Mouse (Mus musculus) myocyte (in vitro differentiated cells): ENCODE measurements around the gene Mtf2. TPM values are rescaled to one million over a fixed set of nuclear protein-coding genes. Genes with fewer than 3 reads are reported as not detected.
"Not testable (repeated sequence)": the region's sequence is repeated elsewhere in the genome, so short reads cannot be mapped to it uniquely, and the experiment has no call there.

ENCODE experiments used
- H3K27me3 ChIP-seq: one replicate; pipeline ENCODE4 v1.6.1; 2011; ENCODE audit not compliant: control insufficient read depth, insufficient read depth, insufficient read length
- H3K36me3 ChIP-seq: one replicate; pipeline ENCODE4 v1.6.1; 2011; ENCODE audit not compliant: control insufficient read depth, insufficient read depth
- H3K4me2 ChIP-seq: one replicate; pipeline ENCODE4 v1.6.1; 2011; ENCODE audit warnings: low read depth, control low read depth
- H3K4me3 ChIP-seq: one replicate; pipeline ENCODE4 v1.5.1; 2011; ENCODE audit warnings: mild to moderate bottlenecking, control low read depth, moderate library complexity
- H3K79me2 ChIP-seq: one replicate; pipeline ENCODE4 v1.6.1; 2011; ENCODE audit not compliant: control insufficient read depth, insufficient read depth
- H3ac ChIP-seq: one replicate; pipeline ENCODE4 v1.6.1; 2011; ENCODE audit not compliant: control insufficient read depth, insufficient read length
- CEBPB ChIP-seq: IDR thresholded peaks from 2 replicates; pipeline ENCODE4 v1.6.1; 2011; ENCODE audit warnings: mild to moderate bottlenecking, moderate library complexity; ENCODE audit not compliant: poor library complexity, insufficient read depth, severe bottlenecking
- E2F4 ChIP-seq: IDR thresholded peaks from one replicate; pipeline ENCODE4 v1.6.1; 2011; ENCODE audit warnings: mild to moderate bottlenecking, control low read depth, moderate library complexity; ENCODE audit not compliant: insufficient read depth
- MAX ChIP-seq: IDR thresholded peaks from one replicate; pipeline ENCODE4 v1.6.1; 2011; ENCODE audit warnings: low read depth, mild to moderate bottlenecking, control low read depth
- MYOD1 ChIP-seq, 3 experiments: IDR thresholded peaks; one replicate each; pipeline ENCODE4 v1.6.1; 2011; ENCODE audit warnings: control low read depth in 2 of 3, low read depth in 2 of 3, mild to moderate bottlenecking in 2 of 3, moderate library complexity in 1 of 3; ENCODE audit not compliant: insufficient read length in 2 of 3, control insufficient read depth in 1 of 3
- MYOG ChIP-seq, 3 experiments: IDR thresholded peaks; one replicate each; pipeline ENCODE4 v1.6.1; 2011; ENCODE audit warnings: control low read depth in 2 of 3, low read depth in 2 of 3, mild to moderate bottlenecking in 2 of 3; ENCODE audit not compliant: insufficient read length in 2 of 3, control insufficient read depth in 1 of 3, insufficient read depth in 1 of 3
- POLR2A ChIP-seq: IDR thresholded peaks from one replicate; pipeline ENCODE4 v1.6.1; 2011; ENCODE audit warnings: low read depth, mild to moderate bottlenecking, control low read depth, moderate library complexity; ENCODE audit not compliant: insufficient read length
- POLR2AphosphoS2 ChIP-seq: IDR thresholded peaks from one replicate; pipeline ENCODE4 v1.6.1; 2011; ENCODE audit warnings: low read depth, control low read depth; ENCODE audit not compliant: insufficient read length
- REST ChIP-seq: IDR thresholded peaks from one replicate; pipeline ENCODE4 v1.6.1; 2011; ENCODE audit warnings: mild to moderate bottlenecking, control low read depth, moderate library complexity; ENCODE audit not compliant: insufficient read depth, insufficient read length
- SRF ChIP-seq: IDR thresholded peaks from one replicate; pipeline ENCODE4 v1.6.1; 2011; ENCODE audit warnings: low read depth; ENCODE audit not compliant: control insufficient read depth, insufficient read length
- TCF12 ChIP-seq: IDR thresholded peaks from one replicate; pipeline ENCODE4 v1.6.1; 2011; ENCODE audit warnings: mild to moderate bottlenecking, control low read depth; ENCODE audit not compliant: poor library complexity, insufficient read depth, severe bottlenecking
- TCF3 ChIP-seq: IDR thresholded peaks from one replicate; pipeline ENCODE4 v1.6.1; 2011; ENCODE audit warnings: low read depth, control low read depth; ENCODE audit not compliant: insufficient read length
- USF1 ChIP-seq: IDR thresholded peaks from one replicate; pipeline ENCODE4 v1.6.1; 2011; ENCODE audit warnings: low read depth, mild to moderate bottlenecking, control low read depth, moderate library complexity
- polyA plus RNA-seq: library from polyadenylated mRNA; unstranded; fragments of >200 nt; fragmentation: generic; extraction: Trizol; gene quantifications from one replicate; pipeline ENCODE4 v1.2.1, GENCODE M21; 2012; ENCODE audit warnings: missing spikeins

Mtf2 gene
- polyA plus RNA-seq, 1 experiment: 6.9 TPM

DNA sequence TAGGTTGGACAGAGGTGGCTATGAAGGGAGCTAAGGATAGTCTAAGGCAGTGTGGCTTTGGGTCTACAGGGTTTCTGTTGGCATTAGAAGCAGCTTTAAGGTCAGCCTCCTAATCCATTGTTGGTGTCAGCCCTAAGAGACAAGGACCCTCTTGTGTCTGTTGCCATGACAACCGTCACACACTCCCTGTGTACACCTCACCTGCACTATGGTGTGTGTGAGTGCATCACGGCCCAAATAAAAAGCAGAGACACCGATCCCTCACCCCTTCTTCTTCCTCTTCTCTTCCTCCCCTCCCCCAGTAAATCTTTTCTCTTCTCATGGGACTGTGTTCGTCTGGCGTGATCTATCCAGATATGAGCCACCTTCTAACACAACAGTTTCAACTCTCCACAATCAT is 23.4 kb upstream of the Mtf2 start:
- H3K79me2 ChIP-seq: no peaks in the 10 kb centered on the region
- TF ChIP-seq SRF (no peak), MYOG (IDR thresholded peaks at IDR 0.05; ENCODE audit: control insufficient read depth in 1 of 3, insufficient read depth in 1 of 3, insufficient read length in 2 of 3, low read depth in 2 of 3) (no peak), MAX (no peak), USF1 (no peak), MYOD1 (IDR thresholded peaks at IDR 0.05; ENCODE audit: control insufficient read depth in 1 of 3, insufficient read length in 2 of 3, low read depth in 2 of 3) (no peak), E2F4 (no peak), CEBPB (no peak), POLR2A (no peak), TCF3 (no peak), TCF12 (no peak), REST (no peak), POLR2AphosphoS2 (no peak)
- H3K27me3 ChIP-seq: no peaks in the 10 kb centered on the region
- H3K4me3 ChIP-seq: no peak overlapping the region
- H3K4me2 ChIP-seq: no peak overlapping the region
- H3ac ChIP-seq: no peak overlapping the region
- H3K36me3 ChIP-seq: no peaks in the 10 kb centered on the region

DNA sequence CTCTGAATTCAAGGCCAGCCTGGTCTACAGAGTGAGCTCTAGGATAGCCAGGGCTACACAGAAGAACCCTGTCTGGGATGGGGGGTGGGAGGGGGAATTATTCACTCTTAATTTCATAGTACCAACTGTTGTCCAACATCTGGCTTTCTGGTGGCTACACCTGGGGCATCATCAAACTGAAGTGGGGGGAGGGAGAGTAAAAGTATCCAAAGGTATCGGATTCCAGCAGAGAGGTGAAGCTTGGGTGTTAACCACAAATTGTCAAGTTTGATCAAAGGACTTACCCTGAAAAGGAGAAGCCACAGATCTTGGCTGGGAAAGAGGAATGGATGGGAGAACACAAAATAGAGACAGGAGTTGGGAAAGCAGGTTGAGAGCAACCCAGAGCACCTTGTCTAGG is 21.6 kb upstream of the Mtf2 start:
- Histone ChIP-seq H3ac (no peak overlapping the region), H3K4me3 (no peak overlapping the region), H3K79me2 (no peaks in the 10 kb centered on the region), H3K27me3 (no peaks in the 10 kb centered on the region), H3K36me3 (no peaks in the 10 kb centered on the region), H3K4me2 (no peak overlapping the region)
- TF ChIP-seq CEBPB (no peak), USF1 (no peak), TCF3 (no peak), MYOD1 (IDR thresholded peaks at IDR 0.05; ENCODE audit: control insufficient read depth in 1 of 3, insufficient read length in 2 of 3, low read depth in 2 of 3) (no peak), SRF (no peak), E2F4 (no peak), MYOG (IDR thresholded peaks at IDR 0.05; ENCODE audit: control insufficient read depth in 1 of 3, insufficient read depth in 1 of 3, insufficient read length in 2 of 3, low read depth in 2 of 3) (no peak), TCF12 (no peak), MAX (no peak), POLR2AphosphoS2 (no peak), POLR2A (no peak), REST (no peak)

- H3K27me3 ChIP-seq: no peaks in the 10 kb centered on the region
- H3K79me2 ChIP-seq: no peaks in the 10 kb centered on the region
- H3K36me3 ChIP-seq: no peaks in the 10 kb centered on the region
- TF ChIP-seq MYOG (IDR thresholded peaks at IDR 0.05; ENCODE audit: control insufficient read depth in 1 of 3, insufficient read depth in 1 of 3, insufficient read length in 2 of 3, low read depth in 2 of 3) (no peak), TCF12 (no peak), POLR2A (no peak), E2F4 (no peak), POLR2AphosphoS2 (no peak)
- H3ac ChIP-seq: no peak overlapping the region
- H3K4me2 ChIP-seq: no peak overlapping the region
- H3K4me3 ChIP-seq: no peak overlapping the region
Measured at GRCm38 (mm10) chr5:108049711-108050268, 15.7 kb upstream of the Mtf2 start.

GRCm38 (mm10) chr5:108051026-108051425 is 14.4 kb upstream of the Mtf2 start:
- Histone ChIP-seq H3K79me2 (no peaks in the 10 kb centered on the region), H3K36me3 (no peaks in the 10 kb centered on the region), H3K4me3 (no peak overlapping the region), H3K27me3 (no peaks in the 10 kb centered on the region), H3ac (no peak overlapping the region), H3K4me2 (no peak overlapping the region)
- TF ChIP-seq REST: no peak
- no peak for TF ChIP-seq POLR2A
- TF ChIP-seq POLR2AphosphoS2: no peak
- TF ChIP-seq MYOG (IDR thresholded peaks at IDR 0.05; ENCODE audit: control insufficient read depth in 1 of 3, insufficient read depth in 1 of 3, insufficient read length in 2 of 3, low read depth in 2 of 3): no peak
- no peak for TF ChIP-seq E2F4
- no peak for TF ChIP-seq TCF3
- no peak for TF ChIP-seq CEBPB
- TF ChIP-seq TCF12: no peak
- no peak for TF ChIP-seq MAX
- no peak for TF ChIP-seq MYOD1 (IDR thresholded peaks at IDR 0.05; ENCODE audit: control insufficient read depth in 1 of 3, insufficient read length in 2 of 3, low read depth in 2 of 3)
- no peak for TF ChIP-seq USF1
- TF ChIP-seq SRF: no peak

DNA sequence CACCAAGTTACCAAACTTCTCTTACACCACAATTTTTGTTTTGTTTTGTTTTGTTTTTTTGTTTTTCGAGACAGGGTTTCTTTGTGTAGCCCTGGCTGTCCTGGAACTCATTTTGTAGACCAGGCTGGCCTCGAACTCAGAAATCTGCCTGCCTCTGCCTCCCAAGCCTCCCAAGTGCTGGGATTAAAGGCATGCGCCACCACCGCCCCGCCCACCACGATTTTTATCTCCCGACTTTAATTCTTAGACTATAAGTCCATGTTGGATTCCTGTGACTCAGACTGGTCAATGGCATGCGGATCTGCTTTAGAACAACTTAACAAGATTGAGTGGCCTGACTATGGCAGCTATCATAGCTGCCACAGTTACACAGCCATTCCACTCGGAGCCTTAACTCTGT is 13.7 kb upstream of the Mtf2 start:
- H3ac ChIP-seq, H3K4me2 ChIP-seq, H3K27me3 ChIP-seq, H3K79me2 ChIP-seq, H3K4me3 ChIP-seq, H3K36me3 ChIP-seq: not testable (repeated sequence)
